Mouse (Mus musculus) left cerebral cortex, postnatal 10 days (tissue): ENCODE measurements around the gene Cntn5. TPM values are rescaled to one million over a fixed set of nuclear protein-coding genes. Genes with fewer than 3 reads are reported as not detected.

Experiments
- DNase-seq, 2 experiments: peaks; one replicate each; pipeline ENCODE4 v3.0.0; 2021 to 2022; ENCODE audit warnings: low spot score in 2 of 2, mixed read lengths in 1 of 2; ENCODE audit errors: extremely low spot score in 1 of 2
- intact Hi-C: fragments of 180-260 bp; cut with DNase I; formaldehyde crosslinking; loops from one replicate; pipeline ENCODE4 v1.15.1; 2025
- microRNA-seq: library from miRNA; unstranded; fragments of <30 nt; microRNA quantifications from one replicate; pipeline ENCODE4 v1.2.0, GENCODE M21; 2022
- total RNA-seq, 2 experiments: library from RNA; stranded (reverse); gene quantifications; 2 replicates each; pipeline ENCODE4 v1.2.3; 2021

The Cntn5 gene
- total RNA-seq, 2 experiments from 2014 or later = 41.9 to 45.0 TPM

DNA sequence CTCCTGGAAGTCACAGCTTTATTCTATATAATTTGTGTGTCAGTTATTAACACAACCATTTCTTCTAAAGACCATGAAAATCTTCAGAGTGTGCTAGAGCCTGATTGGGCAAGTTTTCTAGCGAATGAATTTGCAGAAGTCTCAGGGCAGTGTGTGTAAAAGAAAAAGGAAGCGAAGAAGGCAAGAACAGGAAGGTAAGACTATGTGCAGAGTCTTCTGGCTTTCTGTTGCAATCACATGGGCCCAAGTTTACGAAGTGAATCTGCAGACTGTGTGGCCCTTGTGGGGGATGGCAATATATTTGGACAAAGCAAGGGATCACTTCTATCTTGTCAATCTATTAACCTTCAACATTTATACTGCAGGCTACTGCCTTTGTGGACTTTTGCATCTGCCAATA is 1251.1 kb downstream of the Cntn5 start:
- no peak for DNase-seq
- intact Hi-C loops = no loop called here

DNA sequence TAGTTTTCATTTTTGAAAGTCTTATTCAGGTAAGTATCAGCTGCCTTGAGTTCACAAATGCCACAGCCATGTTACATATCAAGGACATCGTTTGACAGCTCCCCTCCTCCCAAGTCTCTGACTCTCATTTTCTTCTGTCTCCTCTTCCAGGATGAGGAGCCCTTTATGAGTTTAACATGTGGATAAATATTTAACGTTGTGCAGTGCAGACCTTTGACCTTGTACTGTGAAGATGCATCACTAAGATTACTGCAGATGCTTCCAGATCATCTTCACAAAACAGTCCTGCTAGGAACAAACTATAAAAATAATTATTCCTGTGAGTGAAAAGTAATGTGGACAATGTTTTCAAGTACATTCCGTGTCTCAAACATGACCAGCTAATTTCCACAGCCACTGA is 1257.2 kb downstream of the Cntn5 start:
- intact Hi-C loops = no loop called here
- no peak for DNase-seq

DNA sequence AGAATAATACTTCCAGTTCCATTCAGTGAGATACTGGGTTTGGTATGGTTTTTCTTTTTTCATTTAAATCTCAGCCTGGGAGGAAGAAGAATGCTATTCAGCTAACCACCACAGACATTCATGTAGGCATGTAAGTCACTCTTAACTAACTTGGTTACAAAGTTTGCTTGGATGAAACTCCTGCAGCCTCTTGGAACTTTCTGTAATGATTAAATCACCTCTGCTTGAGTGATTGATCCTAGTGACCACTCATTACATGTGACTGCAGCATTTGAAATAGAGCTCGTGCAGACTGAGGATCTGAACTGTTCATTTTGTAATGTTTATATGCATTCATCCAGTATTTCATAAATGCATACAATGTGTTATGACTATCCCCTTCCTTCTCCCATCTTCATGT is 1258.3 kb downstream of the Cntn5 start:
- intact Hi-C loops = no loop called here

More for the DNA sequence above, 1258.3 kb downstream of the Cntn5 start:
- DNase-seq = no peak

Small RNA genes within 50 kb of the gene (microRNA-seq; reads per million reads assigned to microRNA genes)
- gene Gm24496 (not detected), gene Gm25086 (not detected), gene Gm26195 (not detected), gene Mir6237 (not detected)
